Mouse (Mus musculus): ENCODE data around the gene Tnni3. TPM values are rescaled to one million over a fixed set of nuclear protein-coding genes. Genes with fewer than 3 reads are reported as not detected.

Gene Tnni3
- polyA plus RNA-seq, 1 experiment from 2014 or later = 960 TPM

DNA sequence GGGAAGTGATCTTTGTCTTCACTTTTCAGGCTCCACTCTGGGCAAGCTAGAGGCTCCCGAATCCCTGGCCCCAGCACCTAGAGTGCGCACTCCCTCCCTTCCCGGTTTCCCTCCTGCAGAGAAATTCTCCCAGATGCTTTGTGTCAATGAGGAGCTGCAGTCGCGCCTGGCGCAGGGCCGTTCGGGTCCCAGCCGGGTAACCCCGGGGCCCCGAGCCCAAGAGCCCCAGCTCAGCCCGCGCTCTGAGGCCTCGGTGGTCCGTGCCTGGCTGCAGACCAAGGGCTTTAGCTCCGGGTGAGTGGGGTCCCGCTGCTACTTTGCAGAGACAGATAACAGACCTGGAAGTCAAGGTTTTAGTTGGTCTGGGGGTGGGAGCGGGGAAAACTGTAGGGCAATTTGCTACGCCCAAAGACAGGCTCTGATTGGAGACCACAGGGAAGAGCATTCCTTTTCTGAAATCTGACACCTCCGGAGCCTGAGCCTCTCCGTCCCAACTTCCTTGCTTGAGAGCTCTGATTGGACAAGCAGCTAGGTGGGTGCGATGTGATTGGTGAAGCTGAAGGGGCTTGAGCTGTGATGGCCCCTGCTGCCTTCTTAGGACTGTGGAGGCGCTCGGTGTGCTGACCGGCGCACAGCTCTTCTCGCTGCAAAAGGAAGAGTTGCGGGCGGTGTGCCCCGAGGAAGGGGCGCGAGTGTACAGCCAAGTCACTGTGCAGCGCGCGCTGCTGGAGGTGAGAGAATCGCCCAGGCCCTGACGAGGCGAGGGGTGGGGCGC is 45.8 kb downstream of the Tnni3 start:
- Histone ChIP-seq H3K4me3 (peak overlapping the region; percentile 74), H3K36me3 (peaks cover 25% of the 10 kb centered on the region), H3K27me3 (ENCODE audit: insufficient read depth, poor library complexity, severe bottlenecking) (peaks cover 32% of the 10 kb centered on the region), H3K27ac (peak overlapping the region; percentile 96), H3K9me3 (no peaks in the 10 kb centered on the region), H3K4me1 (peaks cover 28% of the 10 kb centered on the region)
- DNase-seq (ENCODE audit: low spot score) = peak; percentile 96
- under 1% methylated on average over 39 of the region's 39 CpGs for WGBS

DNA sequence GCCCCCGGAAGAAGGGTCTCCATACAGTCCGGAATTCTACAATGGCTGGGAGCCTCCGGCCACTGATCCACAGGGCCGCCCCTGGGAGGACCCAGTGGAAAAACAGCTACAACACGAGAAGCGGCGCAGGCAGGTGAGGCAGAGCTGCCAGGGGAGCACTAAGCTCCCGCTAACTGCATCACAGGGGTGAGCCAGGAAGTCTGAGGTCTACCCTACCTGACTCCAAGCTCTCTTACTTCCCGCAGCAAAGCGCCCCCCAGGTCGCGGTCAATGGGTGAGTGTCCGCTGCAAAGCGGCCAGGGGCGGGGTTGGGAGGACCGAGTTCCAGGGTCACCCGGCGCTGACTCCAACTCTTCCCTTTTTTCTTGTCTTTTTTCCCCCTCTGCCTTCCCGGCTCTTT is 50.1 kb downstream of the Tnni3 start:
- Histone ChIP-seq H3K9me3 (no peaks in the 10 kb centered on the region), H3K4me1 (peaks cover 28% of the 10 kb centered on the region), H3K27me3 (ENCODE audit: insufficient read depth, poor library complexity, severe bottlenecking) (peaks cover 71% of the 10 kb centered on the region), H3K36me3 (no peaks in the 10 kb centered on the region), H3K4me3 (peak overlapping the region; percentile 42), H3K27ac (peak overlapping the region; percentile 47; the same call in 1 of the 2 replicates)
- DNase-seq (ENCODE audit: low spot score) = no peak
- 6% methylated on average over 19 of the region's 19 CpGs for WGBS

DNA sequence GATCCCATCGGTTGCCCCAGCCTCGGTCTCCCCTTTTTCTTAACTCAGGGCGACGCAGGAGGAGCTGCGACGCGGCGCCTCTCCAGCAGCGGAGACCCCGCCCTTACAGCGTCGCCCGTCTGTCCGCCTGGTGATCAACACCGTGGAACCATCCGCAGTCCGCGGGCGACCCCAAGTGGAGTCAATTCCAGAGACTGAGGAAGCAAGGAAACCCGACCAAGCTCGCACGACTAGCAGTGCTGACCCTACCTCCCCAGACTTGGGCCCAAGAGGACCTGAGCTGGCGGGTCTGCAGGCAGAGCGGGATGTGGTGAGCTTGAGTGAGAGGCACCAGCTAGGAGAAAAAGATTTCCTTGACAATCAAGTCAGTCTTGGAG is 52.9 kb downstream of the Tnni3 start:
- Histone ChIP-seq H3K36me3 (no peaks in the 10 kb centered on the region), H3K27me3 (ENCODE audit: insufficient read depth, poor library complexity, severe bottlenecking) (peaks cover 80% of the 10 kb centered on the region), H3K9me3 (no peaks in the 10 kb centered on the region), H3K27ac (no peak overlapping the region), H3K4me3 (peak overlapping the region; percentile 57), H3K4me1 (peaks cover 16% of the 10 kb centered on the region)
- WGBS = under 1% methylated on average over 24 of the region's 24 CpGs
- peak; percentile 94 for DNase-seq (ENCODE audit: low spot score)

DNA sequence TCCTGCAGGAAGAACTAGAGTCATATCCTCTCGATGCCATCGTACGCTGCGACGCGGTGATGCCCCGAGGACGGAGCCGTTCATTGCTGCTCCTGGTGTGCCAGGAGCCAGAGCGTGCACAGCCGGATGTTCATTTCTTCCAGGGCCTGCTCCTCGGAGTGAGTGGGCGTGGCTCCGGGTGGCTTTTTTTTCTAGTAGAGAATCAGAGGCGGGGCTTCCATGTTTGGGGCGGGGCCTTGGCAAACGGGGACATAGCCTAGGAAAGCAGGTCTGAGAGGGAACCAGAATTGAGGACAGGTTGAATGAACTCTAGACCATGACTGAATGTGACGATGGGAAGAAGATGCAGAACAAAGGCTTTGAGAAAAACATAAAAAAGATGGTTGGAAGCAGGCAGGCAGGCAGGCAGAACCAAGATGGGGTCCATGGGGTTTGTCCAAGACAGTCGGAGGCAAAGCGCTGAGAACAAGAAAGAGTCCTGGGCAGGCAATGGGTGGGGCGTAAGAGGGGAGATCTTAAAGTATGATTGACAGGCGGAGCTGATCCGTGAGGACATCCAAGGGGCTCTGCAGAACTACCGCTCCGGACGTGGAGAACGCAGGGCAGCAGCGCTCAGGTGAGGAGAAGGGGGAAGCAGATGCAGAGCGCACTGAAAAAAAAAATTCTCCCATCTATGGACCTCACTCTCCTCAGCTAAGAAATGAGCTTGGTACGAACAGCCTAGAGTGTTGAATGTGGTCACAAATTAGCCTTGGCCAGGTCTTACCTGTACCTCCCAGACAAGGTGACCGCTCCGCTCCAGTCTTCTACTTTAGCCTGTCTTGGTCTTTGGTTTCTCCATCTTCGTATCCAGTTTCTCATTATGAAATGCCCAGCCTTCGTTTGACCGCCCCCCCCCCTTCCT is 53.5 kb downstream of the Tnni3 start:
- no peak overlapping the region for H3K27ac ChIP-seq
- H3K9me3 ChIP-seq = no peaks in the 10 kb centered on the region
- peak overlapping the region; percentile 57 for H3K4me3 ChIP-seq
- no peaks in the 10 kb centered on the region for H3K36me3 ChIP-seq
- DNase-seq (ENCODE audit: low spot score) = peak; percentile 86
- WGBS = 3% methylated on average over 35 of the region's 35 CpGs
- H3K27me3 ChIP-seq (ENCODE audit: insufficient read depth, poor library complexity, severe bottlenecking) = peaks cover 73% of the 10 kb centered on the region
- peaks cover 16% of the 10 kb centered on the region for H3K4me1 ChIP-seq

Other genes with a start within 250 kb of the Tnni3 start
- not detected in 2 replicates for gene Ncr1, start 186.5 kb downstream of the Tnni3 start, polyA plus RNA-seq (2016; fragmentation: Nextera tagmentation; extraction: Ambion mirVana)
- gene Gp6, start 126.5 kb downstream of the Tnni3 start, polyA plus RNA-seq (2016; fragmentation: Nextera tagmentation; extraction: Ambion mirVana) = 0.35 and 0.57 TPM in 2 replicates
- 32.9 and 37.0 TPM in 2 replicates for gene Rdh13, start 78.6 kb downstream of the Tnni3 start, polyA plus RNA-seq (2016; fragmentation: Nextera tagmentation; extraction: Ambion mirVana)
- 1.7 and 4.6 TPM in 2 replicates for gene Eps8l1, start 63.6 kb downstream of the Tnni3 start, polyA plus RNA-seq (2016; fragmentation: Nextera tagmentation; extraction: Ambion mirVana)
- gene Ppp1r12c, start 22.5 kb downstream of the Tnni3 start, polyA plus RNA-seq (2016; fragmentation: Nextera tagmentation; extraction: Ambion mirVana) = 30.9 and 46.0 TPM in 2 replicates
- 97.0 and 167 TPM in 2 replicates for gene Tnnt1, start 7.8 kb downstream of the Tnni3 start, polyA plus RNA-seq (2016; fragmentation: Nextera tagmentation; extraction: Ambion mirVana)
- gene Dnaaf3, start 8.2 kb upstream of the Tnni3 start, polyA plus RNA-seq (2016; fragmentation: Nextera tagmentation; extraction: Ambion mirVana) = 0.63 and 0.65 TPM in 2 replicates
- gene Syt5, start 23.3 kb upstream of the Tnni3 start, polyA plus RNA-seq (2016; fragmentation: Nextera tagmentation; extraction: Ambion mirVana) = 1.0 and 2.8 TPM in 2 replicates
- not detected in 2 replicates for gene Ptprh, start 79.8 kb upstream of the Tnni3 start, polyA plus RNA-seq (2016; fragmentation: Nextera tagmentation; extraction: Ambion mirVana)
- 2.8 and 4.4 TPM in 2 replicates for gene Tmem86b, start 107.2 kb upstream of the Tnni3 start, polyA plus RNA-seq (2016; fragmentation: Nextera tagmentation; extraction: Ambion mirVana)
- gene Ppp6r1, start 134.8 kb upstream of the Tnni3 start, polyA plus RNA-seq (2016; fragmentation: Nextera tagmentation; extraction: Ambion mirVana) = 8.7 and 16.0 TPM in 2 replicates
- gene Hspbp1, start 160.8 kb upstream of the Tnni3 start, polyA plus RNA-seq (2016; fragmentation: Nextera tagmentation; extraction: Ambion mirVana) = 105 and 118 TPM in 2 replicates
- 0.89 and 1.0 TPM in 2 replicates for gene Brsk1, start 166.4 kb upstream of the Tnni3 start, polyA plus RNA-seq (2016; fragmentation: Nextera tagmentation; extraction: Ambion mirVana)
- gene Tmem150b, start 201.0 kb upstream of the Tnni3 start, polyA plus RNA-seq (2016; fragmentation: Nextera tagmentation; extraction: Ambion mirVana) = not detected in 2 replicates
- 76.1 and 77.6 TPM in 2 replicates for gene Kmt5c, start 215.9 kb upstream of the Tnni3 start, polyA plus RNA-seq (2016; fragmentation: Nextera tagmentation; extraction: Ambion mirVana)
- gene Cox6b2, start 228.9 kb upstream of the Tnni3 start, polyA plus RNA-seq (2016; fragmentation: Nextera tagmentation; extraction: Ambion mirVana) = 37.6 and 42.2 TPM in 2 replicates
- not detected in 2 replicates for gene Fam71e2, start 247.1 kb upstream of the Tnni3 start, polyA plus RNA-seq (2016; fragmentation: Nextera tagmentation; extraction: Ambion mirVana)

Measured in heart, embryonic 10.5 days (tissue).